Mouse (Mus musculus): ENCODE results near the gene Mrps23. TPM values are rescaled to one million over a fixed set of nuclear protein-coding genes. Genes with fewer than 3 reads are reported as not detected.

The Mrps23 gene
- total and polyA plus RNA-seq, 3 experiments = 121 to 314 (median 303) TPM

DNA sequence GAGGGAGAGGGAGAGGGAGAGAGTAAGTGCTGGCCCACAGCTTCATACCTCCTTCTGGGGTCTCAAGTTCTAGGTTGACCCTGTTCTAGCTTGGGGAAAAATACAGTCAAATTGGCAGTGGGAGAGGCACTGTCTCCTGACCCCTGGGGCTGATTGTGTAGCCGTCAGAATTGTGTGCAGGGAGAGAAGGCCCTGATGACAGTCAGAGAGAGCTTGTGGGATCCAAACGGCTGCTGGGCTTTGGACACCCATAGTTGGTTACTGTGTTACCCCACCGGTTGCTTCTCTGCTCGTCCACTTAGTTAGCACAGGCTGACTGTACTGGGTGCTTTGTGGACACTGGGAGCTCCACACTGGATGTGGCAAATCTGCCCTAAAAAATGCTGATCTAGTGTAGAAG, 41.4 kb upstream of the Mrps23 start:
- intact Hi-C loops (cut with DNase I) = loop anchor here (1.0 to 2.0 kb wide), 3 partner anchors 64 to 103 kb away; partner anchors contain the start of genes Cuedc1 and Vezf1
- no peak overlapping the region for H3K4me3 ChIP-seq
- WGBS = 45% methylated on average over 4 of the region's 4 CpGs
- peak overlapping the region; percentile 0; the same call in 1 of the 2 replicates for H3K9ac ChIP-seq (ENCODE audit: low read depth, low read length)
- peaks cover 2% of the 10 kb centered on the region; the same call in 1 of the 2 replicates for H3K36me3 ChIP-seq (ENCODE audit: control insufficient read depth, insufficient read depth, low read length)
- peak overlapping the region; percentile 79 for H3K27ac ChIP-seq
- DNase-seq = no peak
- peaks cover 49% of the 10 kb centered on the region for H3K4me1 ChIP-seq (ENCODE audit: control insufficient read depth, insufficient read depth, low read length)
- TF ChIP-seq EP300 (IDR thresholded peaks at IDR 0.05; ENCODE audit: insufficient read depth, low read depth, low read length) (no peak), POLR2A (IDR thresholded peaks at IDR 0.05; ENCODE audit: insufficient read depth, low read depth, low read length) (no peak), CTCF (IDR thresholded peaks at IDR 0.05) (no peak)
- no peaks in the 10 kb centered on the region for H3K79me2 ChIP-seq (replicated peaks; ENCODE audit: control insufficient read depth, insufficient read depth, low read length)
- no peaks in the 10 kb centered on the region for H3K27me3 ChIP-seq (ENCODE audit: control insufficient read depth, insufficient read depth, low read length)

DNA sequence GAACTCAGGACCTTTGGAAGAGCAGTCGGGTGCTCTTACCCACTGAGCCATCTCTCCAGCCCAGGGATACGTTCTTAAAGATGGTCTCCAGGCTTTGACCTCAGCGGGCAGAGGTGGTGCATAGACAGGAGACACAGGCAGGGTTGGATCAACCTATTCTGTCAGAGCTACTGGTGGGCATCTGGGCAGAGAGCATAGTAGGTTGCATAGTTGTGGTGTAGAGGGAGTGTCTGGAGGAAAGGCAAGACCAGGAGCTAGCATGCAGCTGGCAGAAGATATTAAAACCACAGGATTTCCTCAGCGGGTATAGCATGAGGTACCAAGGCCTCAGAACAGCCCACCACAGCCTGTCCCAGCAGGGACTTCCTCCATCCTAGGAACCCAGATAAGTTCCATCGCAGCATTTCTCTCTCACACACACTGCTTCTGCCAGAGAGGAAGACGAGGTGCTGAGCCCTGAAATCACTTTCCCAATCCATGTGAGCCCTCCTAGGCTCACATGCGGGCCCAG, 39.9 kb upstream of the Mrps23 start:
- Histone ChIP-seq H3K4me3 (no peak overlapping the region), H3K4me1 (ENCODE audit: control insufficient read depth, insufficient read depth, low read length) (peaks cover 42% of the 10 kb centered on the region), H3K9ac (ENCODE audit: low read depth, low read length) (peak overlapping the region; percentile 37), H3K79me2 (replicated peaks; ENCODE audit: control insufficient read depth, insufficient read depth, low read length) (no peaks in the 10 kb centered on the region), H3K27me3 (ENCODE audit: control insufficient read depth, insufficient read depth, low read length) (no peaks in the 10 kb centered on the region), H3K27ac (peak overlapping the region; percentile 93), H3K36me3 (ENCODE audit: control insufficient read depth, insufficient read depth, low read length) (peaks cover 2% of the 10 kb centered on the region; the same call in 1 of the 2 replicates)
- intact Hi-C loops (cut with DNase I) = loop anchor here (2.0 kb wide), 1 partner anchor 23 kb away; no protein-coding TSS in a partner anchor
- 57% methylated on average over 7 of the region's 7 CpGs for WGBS
- DNase-seq = no peak
- TF ChIP-seq CTCF (IDR thresholded peaks at IDR 0.05) (no peak), POLR2A (IDR thresholded peaks at IDR 0.05; ENCODE audit: insufficient read depth, low read depth, low read length) (no peak), EP300 (IDR thresholded peaks at IDR 0.05; ENCODE audit: insufficient read depth, low read depth, low read length) (no peak)

DNA sequence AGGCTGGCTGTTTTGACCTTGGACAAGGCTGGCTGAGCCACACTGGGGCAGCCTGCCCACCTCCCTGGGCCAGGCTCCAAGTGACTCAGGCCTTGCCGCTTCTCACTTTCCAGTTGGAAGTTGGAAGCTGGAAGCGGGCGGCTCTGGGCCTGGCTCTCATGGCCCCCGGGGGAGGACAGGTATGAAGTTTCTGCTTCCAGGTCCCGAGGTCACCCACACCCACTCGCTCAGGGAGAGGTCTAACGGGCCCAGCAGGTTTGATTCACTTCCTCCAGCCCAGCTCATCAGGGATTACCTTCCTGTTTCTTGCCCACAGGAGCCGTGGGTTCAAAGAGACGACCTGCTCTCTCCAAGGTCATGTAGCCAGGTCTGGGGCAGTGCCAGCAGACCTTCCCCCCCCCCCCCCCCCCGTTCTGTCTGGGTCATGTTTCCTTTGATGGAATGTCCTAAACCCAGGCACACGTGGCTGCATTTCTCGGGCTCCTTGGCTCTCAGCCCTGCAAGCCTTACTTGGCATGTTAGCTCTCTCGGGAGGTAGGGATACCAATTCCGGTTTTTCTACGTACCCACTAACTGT, 39.3 kb upstream of the Mrps23 start:
- intact Hi-C loops (cut with DNase I) = loop anchor here (2.0 kb wide), 1 partner anchor 22 kb away; no protein-coding TSS in a partner anchor
- H3K4me1 ChIP-seq (ENCODE audit: control insufficient read depth, insufficient read depth, low read length) = peaks cover 38% of the 10 kb centered on the region
- H3K27me3 ChIP-seq (ENCODE audit: control insufficient read depth, insufficient read depth, low read length) = no peaks in the 10 kb centered on the region
- peak overlapping the region; percentile 62 for H3K9ac ChIP-seq (ENCODE audit: low read depth, low read length)
- peak; percentile 85 to 88 for DNase-seq
- no peak overlapping the region for H3K4me3 ChIP-seq
- no peaks in the 10 kb centered on the region for H3K79me2 ChIP-seq (replicated peaks; ENCODE audit: control insufficient read depth, insufficient read depth, low read length)
- peaks cover 2% of the 10 kb centered on the region; the same call in 1 of the 2 replicates for H3K36me3 ChIP-seq (ENCODE audit: control insufficient read depth, insufficient read depth, low read length)
- peak; percentile 52; the same call in 1 of the 2 replicates for TF ChIP-seq POLR2A (IDR thresholded peaks at IDR 0.05; ENCODE audit: insufficient read depth, low read depth, low read length)
- peak; percentile 65 for TF ChIP-seq EP300 (IDR thresholded peaks at IDR 0.05; ENCODE audit: insufficient read depth, low read depth, low read length)
- TF ChIP-seq CTCF (IDR thresholded peaks at IDR 0.05) = no peak
- H3K27ac ChIP-seq = peak overlapping the region; percentile 93
- WGBS = 5% methylated on average over 15 of the region's 15 CpGs

DNA sequence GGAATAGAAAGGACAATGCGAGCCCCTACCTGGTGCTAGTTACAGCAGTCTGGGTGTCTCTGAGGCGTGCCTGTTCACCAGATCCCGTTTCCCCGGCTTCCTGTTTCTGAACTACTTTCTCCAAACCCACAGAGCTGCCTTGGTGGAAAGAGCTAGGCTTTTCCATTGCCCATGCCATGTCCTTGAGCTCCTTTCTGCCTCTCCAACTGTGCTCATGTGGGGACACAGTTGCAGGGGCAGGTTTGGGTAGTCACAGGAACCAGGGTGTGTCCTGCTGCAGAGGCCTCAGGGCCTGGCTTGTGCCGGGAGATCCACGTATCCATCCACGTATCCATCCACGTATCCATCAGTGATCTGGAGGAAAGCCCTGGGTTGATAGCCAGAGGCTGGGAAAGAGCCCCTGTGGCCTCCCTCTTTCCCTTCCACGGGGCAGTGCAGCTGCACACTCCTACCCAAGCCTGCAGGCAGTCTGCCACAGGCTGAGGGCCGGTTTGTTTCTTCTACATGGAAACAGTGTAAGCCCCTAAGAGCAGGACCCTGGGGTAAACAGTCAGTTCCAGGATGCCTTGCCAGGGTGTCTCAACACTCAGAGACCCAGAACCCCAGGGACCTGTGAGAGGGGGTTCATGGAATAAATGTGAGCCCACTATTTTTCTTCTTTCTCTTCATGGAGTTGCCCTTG, 38.4 kb upstream of the Mrps23 start:
- TF ChIP-seq POLR2A (IDR thresholded peaks at IDR 0.05; ENCODE audit: insufficient read depth, low read depth, low read length) (no peak), CTCF (IDR thresholded peaks at IDR 0.05) (no peak), EP300 (IDR thresholded peaks at IDR 0.05; ENCODE audit: insufficient read depth, low read depth, low read length) (0 out of 2 replicates have a peak, but pooled peaks have one; percentile 22)
- peak; percentile 57 to 59 for DNase-seq
- Histone ChIP-seq H3K36me3 (ENCODE audit: control insufficient read depth, insufficient read depth, low read length) (peaks cover 2% of the 10 kb centered on the region; the same call in 1 of the 2 replicates), H3K27ac (peak overlapping the region; percentile 93), H3K9ac (ENCODE audit: low read depth, low read length) (peak overlapping the region; percentile 62), H3K4me1 (ENCODE audit: control insufficient read depth, insufficient read depth, low read length) (peaks cover 32% of the 10 kb centered on the region), H3K4me3 (no peak overlapping the region), H3K27me3 (ENCODE audit: control insufficient read depth, insufficient read depth, low read length) (no peaks in the 10 kb centered on the region), H3K79me2 (replicated peaks; ENCODE audit: control insufficient read depth, insufficient read depth, low read length) (no peaks in the 10 kb centered on the region)
- 25% methylated on average over 10 of the region's 10 CpGs for WGBS
- intact Hi-C loops (cut with DNase I) = loop anchor here (2.0 kb wide), 1 partner anchor 21 kb away; no protein-coding TSS in a partner anchor

DNA sequence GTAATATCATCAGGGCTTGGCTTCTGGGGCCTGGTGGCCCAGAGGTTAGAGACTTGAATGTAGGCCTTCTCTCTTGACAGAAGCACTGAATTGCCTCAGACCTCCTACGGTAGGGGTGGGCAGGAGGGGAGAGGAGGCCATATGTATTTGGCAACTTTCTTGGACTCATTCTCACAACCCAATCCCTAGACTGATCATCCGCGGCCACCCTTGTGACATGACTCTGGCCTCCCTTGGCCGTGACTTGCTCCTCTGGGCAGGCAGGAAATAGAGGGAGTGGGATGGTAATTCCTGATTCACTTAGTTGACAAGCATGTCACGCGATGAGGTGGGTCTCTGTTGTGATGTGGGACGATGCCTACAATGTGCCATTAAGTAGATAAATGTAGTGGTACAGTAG, 37.7 kb upstream of the Mrps23 start:
- WGBS = 66% methylated on average over 7 of the region's 7 CpGs
- Histone ChIP-seq H3K4me1 (ENCODE audit: control insufficient read depth, insufficient read depth, low read length) (peaks cover 30% of the 10 kb centered on the region), H3K36me3 (ENCODE audit: control insufficient read depth, insufficient read depth, low read length) (peaks cover 2% of the 10 kb centered on the region; the same call in 1 of the 2 replicates), H3K27ac (peak overlapping the region; percentile 93), H3K79me2 (replicated peaks; ENCODE audit: control insufficient read depth, insufficient read depth, low read length) (no peaks in the 10 kb centered on the region), H3K4me3 (no peak overlapping the region), H3K27me3 (ENCODE audit: control insufficient read depth, insufficient read depth, low read length) (no peaks in the 10 kb centered on the region), H3K9ac (ENCODE audit: low read depth, low read length) (no peak overlapping the region)
- intact Hi-C loops (cut with DNase I) = no loop called here
- TF ChIP-seq EP300 (IDR thresholded peaks at IDR 0.05; ENCODE audit: insufficient read depth, low read depth, low read length) (no peak), POLR2A (IDR thresholded peaks at IDR 0.05; ENCODE audit: insufficient read depth, low read depth, low read length) (no peak), CTCF (IDR thresholded peaks at IDR 0.05) (no peak)
- no peak for DNase-seq
